Mouse (Mus musculus): ENCODE measurements around the gene Cbarp. TPM values are rescaled to one million over a fixed set of nuclear protein-coding genes. Genes with fewer than 3 reads are reported as not detected.
A peak's percentile ranks its signal among the peaks of the same experiment; 100 is the strongest.

The Cbarp gene
- polyA plus RNA-seq, 1 experiment from 2014 or later = 6.8 TPM

DNA sequence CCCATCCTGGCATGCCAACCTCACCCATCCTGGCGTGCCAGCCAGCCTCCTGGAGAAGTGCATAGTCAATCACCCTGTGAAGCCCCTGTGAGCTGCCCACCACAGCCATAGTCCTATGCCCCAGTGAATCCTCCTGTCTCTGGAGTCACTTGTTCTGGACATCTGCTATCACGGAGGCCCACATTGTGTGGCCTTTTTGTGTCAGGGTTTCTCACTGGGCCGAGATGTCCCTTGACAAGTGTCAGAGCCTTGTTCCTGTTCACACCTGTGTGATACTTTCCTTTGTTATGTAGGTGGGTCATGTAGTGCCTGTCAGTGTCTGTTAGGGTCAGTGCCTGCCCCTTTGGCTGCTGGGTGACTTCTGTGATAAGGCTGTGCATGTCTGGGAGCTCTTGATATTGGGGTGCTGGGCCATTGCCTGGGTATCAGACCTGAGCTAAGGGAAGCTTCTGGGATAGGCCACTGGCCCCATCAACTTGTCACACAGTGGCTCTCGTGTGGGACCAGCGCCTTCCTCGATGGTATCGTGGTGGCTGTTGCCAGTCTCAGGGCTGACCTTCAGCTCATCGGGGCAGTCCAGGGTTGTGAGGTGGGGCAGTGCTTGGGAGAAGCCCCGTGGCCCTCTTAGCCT, 16.6 kb downstream of the Cbarp start:
- WGBS = 91% methylated on average over 9 of the region's 9 CpGs
- no peak overlapping the region for H3K27ac ChIP-seq
- H3K27me3 ChIP-seq (ENCODE audit: poor library complexity, severe bottlenecking) = no peaks in the 10 kb centered on the region
- H3K9me3 ChIP-seq = no peaks in the 10 kb centered on the region; the same call in 1 of the 2 replicates
- H3K4me3 ChIP-seq = no peak overlapping the region
- peaks cover 17% of the 10 kb centered on the region for H3K4me1 ChIP-seq
- peaks cover 100% of the 10 kb centered on the region for H3K36me3 ChIP-seq (replicated peaks)
- no peak for DNase-seq (ENCODE audit: extremely low spot score, low spot score)

DNA sequence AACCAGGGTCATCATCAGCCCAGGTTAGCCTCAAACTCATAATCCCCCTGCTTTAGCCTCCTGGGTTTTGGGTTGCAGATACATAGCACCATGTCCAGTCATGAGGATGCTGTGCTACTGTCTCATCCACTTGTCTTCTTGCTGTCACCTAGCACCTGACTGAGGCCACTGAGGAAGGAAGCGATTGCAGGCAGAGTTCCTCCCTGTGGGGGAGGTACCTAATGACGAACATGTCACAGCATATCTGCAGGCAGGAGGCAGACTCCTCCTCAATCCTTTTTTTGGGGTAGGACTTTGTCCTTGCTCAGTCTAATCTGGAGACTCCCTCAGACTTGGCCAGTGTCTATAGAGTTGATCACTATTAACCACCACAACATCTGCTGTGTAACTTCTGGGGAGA, 19.0 kb downstream of the Cbarp start:
- WGBS = 92% methylated on average over 2 of the region's 2 CpGs
- Histone ChIP-seq H3K27me3 (ENCODE audit: poor library complexity, severe bottlenecking) (no peaks in the 10 kb centered on the region), H3K9me3 (no peaks in the 10 kb centered on the region; the same call in 1 of the 2 replicates), H3K27ac (no peak overlapping the region), H3K36me3 (replicated peaks) (peaks cover 96% of the 10 kb centered on the region), H3K4me3 (no peak overlapping the region), H3K4me1 (peaks cover 41% of the 10 kb centered on the region)
- DNase-seq (ENCODE audit: extremely low spot score, low spot score) = no peak

DNA sequence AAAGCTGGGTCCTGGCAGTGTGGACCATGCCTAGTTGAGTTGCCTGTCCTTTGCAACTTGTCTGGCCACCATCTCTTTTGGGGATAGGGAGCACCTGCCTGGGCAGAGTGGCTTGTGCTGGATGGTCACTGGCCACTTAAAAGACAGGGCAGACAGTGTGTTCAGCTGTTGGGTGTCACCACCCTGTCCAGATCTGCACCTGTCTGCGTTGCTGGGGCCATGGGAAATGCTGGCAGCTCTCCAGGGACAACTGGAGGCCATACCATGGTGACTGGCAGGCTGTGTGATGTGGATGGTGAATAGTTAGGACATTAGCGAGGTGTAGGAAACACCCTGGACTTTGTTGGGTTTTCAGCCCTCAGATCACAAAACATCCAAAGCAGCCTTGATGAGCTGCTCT, 20.5 kb downstream of the Cbarp start:
- Histone ChIP-seq H3K36me3 (replicated peaks) (peaks cover 82% of the 10 kb centered on the region), H3K9me3 (no peaks in the 10 kb centered on the region; the same call in 1 of the 2 replicates), H3K4me1 (peaks cover 42% of the 10 kb centered on the region), H3K27me3 (ENCODE audit: poor library complexity, severe bottlenecking) (no peaks in the 10 kb centered on the region), H3K27ac (no peak overlapping the region), H3K4me3 (no peak overlapping the region; the same call in 1 of the 2 replicates)
- DNase-seq (ENCODE audit: extremely low spot score, low spot score) = no peak
- WGBS = 94% methylated on average over 2 of the region's 2 CpGs

DNA sequence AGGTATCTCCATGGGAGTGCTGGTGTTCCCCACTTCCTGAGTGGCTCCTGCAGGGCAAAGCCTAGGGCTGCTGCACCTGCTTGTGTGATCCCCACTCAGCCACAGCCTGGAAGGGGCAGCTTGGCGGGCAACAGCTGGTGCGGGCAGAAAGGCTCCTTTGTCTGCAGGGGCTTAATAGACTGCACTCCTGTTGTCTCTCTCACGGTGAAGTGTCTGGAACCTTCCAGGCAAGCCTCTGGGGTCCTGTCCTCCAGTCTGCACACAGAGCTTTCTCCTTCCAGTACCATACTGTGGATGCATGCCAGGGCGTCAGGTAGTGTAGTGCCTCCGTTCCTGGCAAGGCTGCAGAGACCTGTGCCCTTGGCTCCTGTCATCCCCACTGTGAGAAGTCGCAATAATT, 22.1 kb downstream of the Cbarp start:
- Histone ChIP-seq H3K36me3 (replicated peaks) (peaks cover 66% of the 10 kb centered on the region), H3K9me3 (no peaks in the 10 kb centered on the region; the same call in 1 of the 2 replicates), H3K27ac (peak overlapping the region; percentile 56; the same call in 1 of the 2 replicates), H3K27me3 (ENCODE audit: poor library complexity, severe bottlenecking) (no peaks in the 10 kb centered on the region), H3K4me1 (peaks cover 50% of the 10 kb centered on the region), H3K4me3 (peak overlapping the region; percentile 93)
- 79% methylated on average over 6 of the region's 6 CpGs for WGBS
- DNase-seq (ENCODE audit: extremely low spot score, low spot score) = no peak

DNA sequence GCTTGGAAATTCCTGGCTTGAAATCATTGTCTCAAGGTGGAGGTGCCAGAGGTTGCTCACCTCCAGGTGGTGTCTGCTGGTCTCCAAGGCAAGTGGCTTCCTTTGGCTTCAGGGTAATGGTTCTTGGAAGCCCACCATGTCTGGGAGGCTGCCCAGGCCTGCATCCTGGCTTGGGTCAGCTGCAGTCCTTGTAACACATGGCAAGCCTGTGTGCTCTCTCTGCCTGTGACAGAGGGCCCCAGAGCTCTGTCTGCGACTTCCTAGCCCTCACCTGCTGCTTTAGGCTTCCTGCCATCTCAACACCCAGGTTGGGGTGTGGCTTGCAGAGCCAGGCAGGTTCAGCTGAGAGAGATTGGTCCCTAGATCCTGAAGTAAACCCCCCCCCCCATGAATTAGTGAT, 22.9 kb downstream of the Cbarp start:
- Histone ChIP-seq H3K27ac (peak overlapping the region; percentile 93), H3K4me1 (peaks cover 50% of the 10 kb centered on the region), H3K27me3 (ENCODE audit: poor library complexity, severe bottlenecking) (no peaks in the 10 kb centered on the region), H3K9me3 (no peaks in the 10 kb centered on the region; the same call in 1 of the 2 replicates), H3K36me3 (replicated peaks) (peaks cover 57% of the 10 kb centered on the region), H3K4me3 (peak overlapping the region; percentile 93)
- DNase-seq (ENCODE audit: extremely low spot score, low spot score) = no peak
- WGBS = 76% methylated on average over 1 of the region's 1 CpGs

DNA sequence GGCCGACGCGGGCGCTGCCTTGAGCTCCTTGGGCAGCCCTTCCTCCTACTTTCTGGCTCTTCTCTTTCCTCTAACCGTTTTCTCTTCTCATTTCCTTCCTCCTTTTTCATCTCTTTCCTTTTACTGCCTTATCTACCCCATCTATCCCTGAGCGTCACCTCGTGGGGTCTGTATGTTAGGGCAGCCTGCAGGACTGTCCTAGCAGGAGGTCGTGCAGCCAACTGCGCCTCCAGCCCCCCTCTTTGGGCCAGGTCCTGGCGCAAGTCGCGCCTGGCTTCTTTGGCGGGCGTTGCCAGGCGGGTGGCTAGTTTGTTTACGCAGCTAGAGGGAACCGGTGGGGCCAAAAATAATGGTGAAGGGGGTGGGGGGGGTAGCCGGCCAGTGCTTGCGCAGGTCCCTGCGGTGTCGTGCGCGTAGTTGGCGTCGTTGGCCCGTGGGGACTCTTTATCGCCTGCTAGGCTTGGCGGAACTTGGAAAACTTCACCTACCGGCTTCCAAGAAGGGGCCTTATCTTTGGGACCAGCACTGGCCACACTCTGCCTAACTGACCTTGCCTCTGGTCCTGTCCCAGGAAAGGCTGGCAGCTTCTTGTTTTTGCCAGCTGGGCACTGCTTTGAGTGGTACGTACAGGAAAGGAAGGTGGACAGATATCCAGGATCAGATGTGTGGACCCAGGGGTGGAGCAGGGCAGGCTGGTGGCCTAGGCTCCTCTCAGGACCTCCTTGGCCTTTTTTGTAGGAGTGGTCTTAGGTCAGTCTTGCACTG, 23.5 kb downstream of the Cbarp start:
- H3K27ac ChIP-seq = peak overlapping the region; percentile 93

DNA sequence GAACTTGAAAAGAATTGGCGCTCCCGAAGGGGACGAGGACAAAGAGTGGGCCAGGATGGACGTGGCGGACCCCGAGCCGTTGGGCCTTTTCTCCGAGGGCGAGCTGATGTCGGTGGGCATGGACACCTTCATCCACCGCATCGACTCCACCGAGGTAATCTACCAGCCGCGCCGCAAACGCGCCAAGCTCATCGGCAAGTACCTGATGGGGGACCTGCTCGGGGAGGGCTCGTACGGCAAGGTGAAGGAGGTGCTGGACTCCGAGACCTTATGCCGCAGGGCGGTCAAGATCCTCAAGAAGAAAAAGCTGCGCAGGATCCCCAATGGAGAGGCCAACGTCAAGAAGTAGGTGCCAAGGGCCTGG, 24.1 kb downstream of the Cbarp start:
- no peak for DNase-seq (ENCODE audit: extremely low spot score, low spot score)
- peaks cover 46% of the 10 kb centered on the region for H3K36me3 ChIP-seq (replicated peaks)
- peak overlapping the region; percentile 93 for H3K27ac ChIP-seq
- H3K4me3 ChIP-seq = peak overlapping the region; percentile 93
- H3K4me1 ChIP-seq = peaks cover 50% of the 10 kb centered on the region
- H3K27me3 ChIP-seq (ENCODE audit: poor library complexity, severe bottlenecking) = no peaks in the 10 kb centered on the region
- H3K9me3 ChIP-seq = no peaks in the 10 kb centered on the region; the same call in 1 of the 2 replicates
- WGBS = 1% methylated on average over 27 of the region's 27 CpGs

More for the DNA sequence above, 23.5 kb downstream of the Cbarp start:
- Histone ChIP-seq H3K9me3 (no peaks in the 10 kb centered on the region; the same call in 1 of the 2 replicates), H3K4me1 (peaks cover 50% of the 10 kb centered on the region), H3K27me3 (ENCODE audit: poor library complexity, severe bottlenecking) (no peaks in the 10 kb centered on the region), H3K36me3 (replicated peaks) (peaks cover 51% of the 10 kb centered on the region), H3K4me3 (peak overlapping the region; percentile 93)
- 12% methylated on average over 30 of the region's 30 CpGs for WGBS
- no peak for DNase-seq (ENCODE audit: extremely low spot score, low spot score)

DNA sequence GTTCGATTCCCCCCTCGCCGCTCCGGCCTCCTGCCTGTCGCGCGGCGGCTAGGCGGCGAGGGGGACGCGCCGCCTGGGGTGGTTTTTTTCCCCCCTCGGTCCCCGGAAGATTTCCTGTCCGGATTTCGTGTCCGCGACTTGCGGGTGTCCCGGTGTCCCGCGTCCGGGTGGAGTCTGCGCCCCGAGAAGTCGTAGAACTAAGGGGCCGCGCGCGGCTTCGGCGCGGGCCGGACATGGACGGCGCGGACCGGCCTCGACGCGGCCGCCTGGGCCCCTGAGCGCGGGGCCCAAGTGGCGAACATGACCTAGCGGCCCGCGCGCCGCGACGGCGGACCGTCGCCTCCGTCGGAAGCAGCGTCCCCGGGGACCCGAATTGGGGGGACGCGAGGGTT, 24.7 kb downstream of the Cbarp start:
- under 1% methylated on average over 63 of the region's 63 CpGs for WGBS
- no peaks in the 10 kb centered on the region for H3K27me3 ChIP-seq (ENCODE audit: poor library complexity, severe bottlenecking)

DNA sequence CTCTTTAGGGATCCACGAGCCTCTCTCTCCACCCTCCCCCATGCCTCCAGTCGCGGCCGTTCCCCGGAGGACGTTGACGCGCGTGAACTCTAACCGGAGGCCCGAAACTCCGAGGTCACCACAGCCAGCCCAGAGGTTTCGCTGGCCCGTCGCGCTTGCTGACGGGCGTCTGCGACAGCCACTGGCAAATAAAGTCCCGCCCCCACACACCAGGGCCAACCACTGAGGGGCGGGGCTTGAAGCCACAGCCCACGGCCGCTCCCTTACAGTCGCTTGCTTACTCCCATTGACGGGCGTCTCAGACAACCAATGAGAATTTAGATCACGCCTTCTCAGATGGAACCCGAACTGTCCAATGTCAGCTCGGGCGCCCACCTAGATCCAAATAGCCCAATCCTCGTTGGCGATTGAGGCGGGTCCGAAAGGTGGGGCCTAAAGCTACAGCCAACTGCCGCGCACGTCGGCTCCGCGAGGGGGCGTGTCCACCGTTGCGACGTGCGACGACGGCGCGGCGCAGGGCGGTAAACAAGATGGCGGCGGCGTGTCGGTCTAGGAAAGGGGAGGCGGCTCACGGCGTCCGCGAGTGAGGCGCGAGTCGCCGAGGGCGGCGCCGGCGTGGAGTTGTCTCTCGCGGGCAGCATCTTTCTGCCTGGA, 25.2 kb downstream of the Cbarp start, which contains the start of gene Stk11:
Stk11 (plus strand) TSS at position 514 of the 654 bp plus-strand sequence.
- H3K36me3 ChIP-seq (replicated peaks) = peaks cover 34% of the 10 kb centered on the region
- WGBS = under 1% methylated on average over 70 of the region's 70 CpGs
- DNase-seq (ENCODE audit: extremely low spot score, low spot score) = peak; percentile 98

More for the DNA sequence above, 24.7 kb downstream of the Cbarp start:
- Histone ChIP-seq H3K9me3 (no peaks in the 10 kb centered on the region), H3K4me3 (peak overlapping the region; percentile 93), H3K36me3 (replicated peaks) (peaks cover 40% of the 10 kb centered on the region), H3K4me1 (peaks cover 50% of the 10 kb centered on the region), H3K27ac (peak overlapping the region; percentile 93)
- no peak for DNase-seq (ENCODE audit: extremely low spot score, low spot score)

DNA sequence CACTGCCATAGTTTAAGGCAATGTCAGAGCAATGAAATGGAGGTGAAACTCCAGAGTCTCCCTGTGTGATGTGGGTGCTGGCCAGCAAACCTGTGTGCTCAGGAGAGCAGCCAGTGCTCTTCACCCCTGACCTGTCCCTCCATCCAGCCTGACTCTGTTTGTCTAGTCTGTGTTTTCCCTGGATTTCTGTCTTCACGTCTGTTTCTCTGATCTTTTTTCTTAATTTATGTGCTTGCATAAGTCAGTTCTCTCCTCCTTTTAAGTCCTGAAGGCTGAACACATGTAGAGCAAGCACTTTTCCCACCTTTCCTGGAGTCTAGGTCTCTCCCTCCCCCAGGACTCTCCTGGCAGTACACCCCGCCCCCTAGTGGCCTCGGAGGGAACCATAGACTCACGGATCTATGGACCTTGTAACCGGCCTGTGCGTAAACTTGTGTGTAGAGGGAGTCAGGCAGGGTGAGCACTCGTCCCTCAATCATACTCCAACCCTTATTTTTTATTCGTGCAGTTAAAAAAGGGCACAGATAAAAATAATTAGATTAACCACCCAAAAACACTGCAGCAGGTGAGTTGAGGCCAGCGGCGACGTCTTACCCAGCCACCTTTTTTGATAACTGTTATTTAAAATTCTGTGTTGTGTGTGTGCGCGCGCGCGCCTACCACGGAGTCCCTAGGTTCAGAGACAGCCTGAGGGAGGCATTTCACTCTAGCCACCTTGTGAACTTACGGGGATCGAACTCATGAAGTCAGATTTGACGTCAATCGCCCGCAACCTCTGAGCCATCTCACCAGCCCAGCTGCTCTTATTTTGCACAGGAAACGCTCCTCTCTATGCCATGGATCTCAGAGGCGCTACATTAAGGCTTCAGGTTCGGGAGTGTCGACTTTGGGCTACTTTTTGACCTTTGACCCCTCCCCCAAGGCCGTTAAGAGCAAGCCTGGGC, 26.0 kb downstream of the Cbarp start:
- 2% methylated on average over 27 of the region's 27 CpGs for WGBS
- Histone ChIP-seq H3K36me3 (replicated peaks) (peaks cover 26% of the 10 kb centered on the region), H3K27ac (peak overlapping the region; percentile 93), H3K4me1 (peaks cover 43% of the 10 kb centered on the region), H3K9me3 (no peaks in the 10 kb centered on the region), H3K4me3 (peak overlapping the region; percentile 93), H3K27me3 (ENCODE audit: poor library complexity, severe bottlenecking) (no peaks in the 10 kb centered on the region)
- peak; percentile 88 for DNase-seq (ENCODE audit: extremely low spot score, low spot score)

More for the DNA sequence above, 25.2 kb downstream of the Cbarp start, which contains the start of gene Stk11:
- Histone ChIP-seq H3K4me1 (peaks cover 50% of the 10 kb centered on the region), H3K27ac (peak within 1 kb of the TSS; percentile 93), H3K27me3 (ENCODE audit: poor library complexity, severe bottlenecking) (no peaks in the 10 kb centered on the region), H3K4me3 (peak within 1 kb of the TSS; percentile 93), H3K9me3 (no peaks in the 10 kb centered on the region)

DNA sequence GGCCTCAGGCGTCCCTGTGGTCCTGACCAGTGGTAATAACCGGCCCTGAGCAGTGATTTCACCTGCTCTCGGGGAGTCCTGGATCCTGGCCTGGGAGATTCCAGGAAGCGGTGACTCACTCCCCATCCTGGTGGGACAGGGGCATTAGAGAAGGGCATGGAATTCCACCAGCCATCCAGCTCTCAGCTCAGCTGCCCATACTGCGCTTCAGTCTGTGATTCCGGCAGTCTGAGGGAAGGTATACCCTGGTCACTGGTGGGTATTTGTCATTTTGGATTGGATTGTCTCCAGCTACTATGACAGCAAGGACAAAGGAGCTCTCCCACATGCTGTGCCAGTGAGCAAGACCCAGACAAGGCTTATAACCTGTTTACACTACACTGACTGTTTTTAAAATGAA, 33.0 kb downstream of the Cbarp start:
- no peak overlapping the region for H3K27ac ChIP-seq
- no peak for DNase-seq (ENCODE audit: extremely low spot score, low spot score)
- H3K27me3 ChIP-seq (ENCODE audit: poor library complexity, severe bottlenecking) = no peaks in the 10 kb centered on the region
- 71% methylated on average over 6 of the region's 6 CpGs for WGBS
- H3K4me1 ChIP-seq = peaks cover 5% of the 10 kb centered on the region
- no peak overlapping the region for H3K4me3 ChIP-seq
- H3K36me3 ChIP-seq (replicated peaks) = no peaks in the 10 kb centered on the region
- no peaks in the 10 kb centered on the region for H3K9me3 ChIP-seq

DNA sequence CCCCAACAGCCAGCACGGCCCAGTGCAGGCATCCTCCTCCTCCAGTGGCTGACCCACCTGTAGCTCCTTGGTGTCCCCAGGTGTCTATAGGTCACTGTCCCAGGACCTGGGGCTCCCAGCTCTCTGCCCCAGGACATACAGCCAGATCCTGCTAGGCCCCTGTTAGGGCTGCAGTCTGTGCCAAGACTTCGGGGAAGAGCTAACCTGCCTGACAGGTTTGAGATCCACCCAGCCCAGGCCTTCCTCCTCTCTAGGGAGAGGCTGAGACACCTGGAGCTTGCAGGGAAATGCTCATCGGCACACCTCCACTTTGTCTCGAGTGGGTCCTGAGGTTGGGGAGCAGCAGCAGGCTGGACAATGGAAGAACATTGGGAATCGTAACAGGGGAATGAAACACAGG, 34.7 kb downstream of the Cbarp start:
- Histone ChIP-seq H3K36me3 (replicated peaks) (no peaks in the 10 kb centered on the region), H3K9me3 (no peaks in the 10 kb centered on the region), H3K27me3 (ENCODE audit: poor library complexity, severe bottlenecking) (no peaks in the 10 kb centered on the region), H3K4me3 (no peak overlapping the region), H3K27ac (no peak overlapping the region; the same call in 1 of the 2 replicates), H3K4me1 (peaks cover 21% of the 10 kb centered on the region)
- no peak for DNase-seq (ENCODE audit: extremely low spot score, low spot score)
- WGBS = 70% methylated on average over 5 of the region's 5 CpGs
